Mouse (Mus musculus) lung, embryonic 14.5 days (tissue): ENCODE measurements around the gene Egln1. TPM values are rescaled to one million over a fixed set of nuclear protein-coding genes. Genes with fewer than 3 reads are reported as not detected.

Source experiments
- ATAC-seq: fragments of 200-750 bp; cut with Nextera tagmentation; 2 replicates; pipeline ENCODE4 v1.8.0; 2017; ENCODE audit warnings: mild to moderate bottlenecking, moderate TSS enrichment, moderate library complexity; ENCODE audit not compliant: insufficient read depth
- DNase-seq: peaks from one replicate; pipeline ENCODE4 v3.0.0-alpha.2; 2015
- H3K27ac ChIP-seq: fragments of 300-500 bp; sonication (generic); 2 replicates; pipeline ENCODE4 v1.5.1; 2014; ENCODE audit warnings: low read depth, mild to moderate bottlenecking, moderate library complexity
- H3K27me3 ChIP-seq: fragments of 300-500 bp; sonication (generic); 2 replicates; pipeline ENCODE4 v1.6.1; 2014; ENCODE audit warnings: low read length, control low read depth; ENCODE audit not compliant: insufficient read depth
- H3K36me3 ChIP-seq: fragments of 300-500 bp; sonication (generic); 2 replicates; pipeline ENCODE4 v1.6.1; 2014; ENCODE audit warnings: control low read depth; ENCODE audit not compliant: insufficient read depth
- H3K4me1 ChIP-seq: fragments of 300-500 bp; sonication (generic); 2 replicates; pipeline ENCODE4 v1.6.1; 2014; ENCODE audit warnings: antibody characterized with exemption, control low read depth; ENCODE audit not compliant: insufficient read depth
- H3K4me2 ChIP-seq: fragments of 300-500 bp; sonication (generic); 2 replicates; pipeline ENCODE4 v1.6.1; 2014; ENCODE audit warnings: mild to moderate bottlenecking
- H3K4me3 ChIP-seq: fragments of 300-500 bp; sonication (generic); 2 replicates; pipeline ENCODE4 v1.5.1; 2014; ENCODE audit warnings: low read depth, low read length
- H3K9ac ChIP-seq: fragments of 300-500 bp; sonication (generic); 2 replicates; pipeline ENCODE4 v1.6.1; 2014
- H3K9me3 ChIP-seq: fragments of 300-500 bp; sonication (generic); 2 replicates; pipeline ENCODE4 v1.6.1; 2016; ENCODE audit warnings: low read depth, low read length, control low read depth
- CTCF ChIP-seq: IDR thresholded peaks from 2 replicates; pipeline ENCODE4 v1.5.1; 2016; ENCODE audit warnings: antibody characterized with exemption, low read depth
- WGBS: fragments of 180-500 bp; shearing (Covaris S2); extraction: QIAGEN DNeasy Blood & Tissue Kit; methylation state at CpG from one replicate; pipeline ENCODE4 v1.1.7; 2014; 5-methylcytosine and 5-hydroxymethylcytosine counted together
- polyA plus RNA-seq: library from polyadenylated mRNA; unstranded; fragments of >200 nt; fragmentation: Nextera tagmentation; extraction: Ambion mirVana; gene quantifications from 2 replicates; pipeline ENCODE4 v1.2.1, GENCODE M21; 2014

Egln1 gene
- polyA plus RNA-seq, 1 experiment from 2014 or later, result 14.4 TPM

DNA sequence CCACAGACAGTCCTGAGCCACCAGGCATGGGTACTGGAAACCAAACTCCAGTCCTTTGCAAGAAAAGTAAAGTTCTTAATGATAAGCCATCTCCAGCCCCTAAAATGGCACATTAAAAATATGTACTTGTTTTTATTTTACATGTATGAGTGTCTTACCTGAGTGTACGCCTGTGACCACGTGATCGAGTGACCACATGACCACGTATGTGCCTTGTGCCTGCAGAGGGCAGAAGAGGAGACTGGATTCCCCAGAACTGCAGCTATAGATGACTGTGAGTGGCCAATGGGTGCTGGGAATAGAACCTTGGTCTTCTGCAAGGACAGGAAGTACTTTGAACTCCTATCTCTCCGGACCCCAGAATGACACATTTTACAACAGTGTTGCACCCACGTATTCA, 27.1 kb upstream of the Egln1 start:
- 89% methylated on average over 6 of the region's 6 CpGs for WGBS
- no peak for TF ChIP-seq CTCF
- ATAC-seq (no peak), DNase-seq (no peak)
- Histone ChIP-seq H3K27me3 (no peaks in the 10 kb centered on the region), H3K4me1 (no peaks in the 10 kb centered on the region), H3K9me3 (0 out of 2 replicates have a peak, but pooled peaks cover 4% of the 10 kb centered on the region), H3K4me3 (no peak overlapping the region), H3K9ac (no peak overlapping the region), H3K27ac (no peak overlapping the region), H3K36me3 (no peaks in the 10 kb centered on the region), H3K4me2 (no peak overlapping the region)

DNA sequence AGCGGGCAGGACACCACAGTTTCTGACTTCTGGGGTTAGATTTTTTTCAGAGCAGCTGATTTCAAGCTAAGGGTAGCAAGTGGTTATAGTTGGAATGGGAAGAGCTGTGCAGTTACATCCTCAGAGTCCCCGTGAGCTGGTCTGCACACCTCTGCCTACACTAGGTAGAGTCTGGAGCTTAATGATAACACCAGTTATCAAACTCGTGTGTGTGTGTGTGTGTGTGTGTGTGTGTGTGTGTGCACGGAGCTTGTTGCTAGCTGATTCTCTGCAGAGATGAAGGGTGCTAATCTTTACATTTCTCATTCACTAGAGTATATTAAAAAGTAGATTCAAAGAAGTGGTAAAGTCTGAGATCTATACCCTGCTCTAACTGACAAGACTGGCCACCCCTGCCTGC, 25.1 kb upstream of the Egln1 start:
- WGBS, result 56% methylated on average over 4 of the region's 4 CpGs
- ATAC-seq, result no peak
- no peak for TF ChIP-seq CTCF
- Histone ChIP-seq H3K27me3 (no peaks in the 10 kb centered on the region), H3K4me3 (no peak overlapping the region), H3K4me1 (no peaks in the 10 kb centered on the region), H3K4me2 (no peak overlapping the region), H3K27ac (no peak overlapping the region), H3K9ac (no peak overlapping the region), H3K9me3 (0 out of 2 replicates have a peak, but pooled peaks cover 4% of the 10 kb centered on the region), H3K36me3 (no peaks in the 10 kb centered on the region)
- DNase-seq, result no peak

DNA sequence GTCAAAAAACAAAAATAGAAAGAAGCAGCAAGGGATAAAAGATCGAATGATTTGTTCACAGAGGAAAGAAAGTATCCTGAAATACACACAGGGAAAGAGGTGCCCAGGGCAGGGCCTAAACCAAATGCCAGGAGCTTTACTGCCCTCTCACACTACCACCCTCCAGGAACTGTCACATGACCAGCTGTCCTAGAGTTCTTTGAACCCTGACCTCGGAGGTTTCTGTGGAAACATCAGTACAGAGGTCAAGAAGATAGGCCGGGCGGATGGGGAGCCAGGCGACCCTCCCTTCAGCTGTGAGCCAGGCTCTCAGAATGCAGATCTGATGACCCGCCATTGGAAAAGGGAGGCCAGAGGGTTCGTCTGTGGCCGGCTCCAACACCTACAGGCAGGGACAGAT, 24.1 kb upstream of the Egln1 start:
- TF ChIP-seq CTCF, result no peak
- no peaks in the 10 kb centered on the region for H3K27me3 ChIP-seq
- no peaks in the 10 kb centered on the region for H3K36me3 ChIP-seq
- no peaks in the 10 kb centered on the region for H3K4me1 ChIP-seq
- H3K9me3 ChIP-seq, result 0 out of 2 replicates have a peak, but pooled peaks cover 4% of the 10 kb centered on the region
- 66% methylated on average over 8 of the region's 8 CpGs for WGBS
- H3K27ac ChIP-seq, result no peak overlapping the region
- ATAC-seq, result no peak
- H3K9ac ChIP-seq, result no peak overlapping the region
- H3K4me3 ChIP-seq, result no peak overlapping the region
- H3K4me2 ChIP-seq, result no peak overlapping the region
- DNase-seq, result no peak

DNA sequence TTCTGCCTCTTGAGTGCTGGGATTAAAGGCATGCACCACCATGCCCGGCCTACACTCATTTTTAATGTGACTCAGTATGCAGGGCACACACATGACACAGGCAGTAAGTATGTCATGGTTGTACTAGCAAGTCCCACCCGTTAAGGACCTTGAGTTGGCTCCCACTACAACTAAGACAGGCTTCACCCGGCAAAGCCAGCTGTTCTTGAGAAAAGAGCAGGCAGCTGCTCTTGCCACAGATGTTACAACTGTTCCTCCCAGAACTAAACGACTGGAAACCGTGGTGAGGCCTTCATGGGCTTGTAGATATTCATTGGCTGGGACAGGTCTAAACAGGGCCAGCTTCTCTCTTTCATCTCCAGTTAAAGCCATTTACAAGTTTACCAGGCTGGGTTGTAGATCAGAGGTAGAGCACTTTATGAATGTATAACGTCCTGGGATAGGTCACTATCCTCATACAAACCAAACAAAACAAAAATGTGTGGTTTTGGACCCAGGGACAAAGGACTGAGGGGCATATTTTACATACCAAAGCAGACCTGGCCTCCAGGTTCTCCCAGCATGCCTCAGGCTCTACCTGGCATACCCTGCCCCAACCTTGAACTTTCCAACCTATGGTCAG, 21.3 kb upstream of the Egln1 start:
- H3K9ac ChIP-seq, result no peak overlapping the region
- no peak overlapping the region for H3K27ac ChIP-seq
- no peak for TF ChIP-seq CTCF
- no peaks in the 10 kb centered on the region for H3K36me3 ChIP-seq
- 0 out of 2 replicates have a peak, but pooled peaks cover 4% of the 10 kb centered on the region for H3K9me3 ChIP-seq
- H3K4me1 ChIP-seq, result no peaks in the 10 kb centered on the region
- H3K4me3 ChIP-seq, result no peak overlapping the region
- 60% methylated on average over 6 of the region's 6 CpGs for WGBS
- H3K4me2 ChIP-seq, result no peak overlapping the region
- H3K27me3 ChIP-seq, result no peaks in the 10 kb centered on the region
- DNase-seq (no peak), ATAC-seq (no peak)

DNA sequence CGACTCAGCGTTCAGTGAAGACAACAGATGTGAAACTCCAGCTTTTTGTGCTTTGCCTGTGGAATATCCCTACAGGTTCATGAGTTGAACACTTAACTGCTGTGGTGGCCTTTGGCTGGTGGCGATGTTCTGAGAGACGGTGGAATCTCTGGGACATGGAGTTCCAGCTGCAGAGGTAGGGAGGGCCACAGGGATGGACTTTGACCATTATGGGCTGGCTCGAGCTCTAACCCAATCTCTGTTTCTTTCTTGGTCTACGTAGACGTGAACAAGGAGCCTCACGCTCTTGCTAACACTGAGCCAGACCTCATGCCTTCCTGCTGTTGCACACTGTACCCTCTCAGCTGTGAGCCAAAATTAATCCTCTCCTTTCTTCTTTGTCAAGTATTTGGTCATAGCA, 15.8 kb upstream of the Egln1 start:
- no peak overlapping the region for H3K4me3 ChIP-seq
- TF ChIP-seq CTCF, result no peak
- WGBS, result 89% methylated on average over 8 of the region's 8 CpGs
- H3K36me3 ChIP-seq, result no peaks in the 10 kb centered on the region
- 0 out of 2 replicates have a peak, but pooled peaks cover 4% of the 10 kb centered on the region for H3K4me1 ChIP-seq
- no peaks in the 10 kb centered on the region for H3K9me3 ChIP-seq
- H3K27ac ChIP-seq, result no peak overlapping the region
- H3K4me2 ChIP-seq, result no peak overlapping the region
- DNase-seq (no peak), ATAC-seq (no peak)
- H3K27me3 ChIP-seq, result no peaks in the 10 kb centered on the region
- H3K9ac ChIP-seq, result no peak overlapping the region

DNA sequence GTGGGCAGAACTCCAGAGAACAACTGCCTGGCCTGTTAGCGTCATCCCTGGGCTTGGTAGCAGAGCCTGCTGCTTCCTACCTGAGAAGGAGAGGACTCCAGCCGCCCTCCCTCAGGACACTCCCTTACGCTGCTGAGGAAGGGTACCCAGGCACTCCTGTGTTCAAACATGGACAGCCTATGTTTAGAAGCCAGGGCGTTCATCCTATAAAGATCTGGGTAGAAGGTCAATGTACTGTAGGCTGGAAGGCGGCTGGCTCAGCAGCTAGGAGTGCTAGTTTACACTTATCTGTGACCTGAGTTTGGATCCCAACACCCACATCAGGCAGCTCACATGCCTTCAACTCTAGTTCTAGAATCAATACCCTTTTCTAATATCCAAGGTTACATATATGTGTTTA, 14.1 kb upstream of the Egln1 start:
- no peaks in the 10 kb centered on the region for H3K36me3 ChIP-seq
- H3K4me2 ChIP-seq, result no peak overlapping the region
- TF ChIP-seq CTCF, result no peak
- WGBS, result 93% methylated on average over 5 of the region's 5 CpGs
- no peaks in the 10 kb centered on the region for H3K27me3 ChIP-seq
- ATAC-seq (no peak), DNase-seq (no peak)
- H3K9me3 ChIP-seq, result no peaks in the 10 kb centered on the region
- no peak overlapping the region for H3K4me3 ChIP-seq
- 0 out of 2 replicates have a peak, but pooled peaks cover 4% of the 10 kb centered on the region for H3K4me1 ChIP-seq
- H3K27ac ChIP-seq, result no peak overlapping the region
- H3K9ac ChIP-seq, result no peak overlapping the region

DNA sequence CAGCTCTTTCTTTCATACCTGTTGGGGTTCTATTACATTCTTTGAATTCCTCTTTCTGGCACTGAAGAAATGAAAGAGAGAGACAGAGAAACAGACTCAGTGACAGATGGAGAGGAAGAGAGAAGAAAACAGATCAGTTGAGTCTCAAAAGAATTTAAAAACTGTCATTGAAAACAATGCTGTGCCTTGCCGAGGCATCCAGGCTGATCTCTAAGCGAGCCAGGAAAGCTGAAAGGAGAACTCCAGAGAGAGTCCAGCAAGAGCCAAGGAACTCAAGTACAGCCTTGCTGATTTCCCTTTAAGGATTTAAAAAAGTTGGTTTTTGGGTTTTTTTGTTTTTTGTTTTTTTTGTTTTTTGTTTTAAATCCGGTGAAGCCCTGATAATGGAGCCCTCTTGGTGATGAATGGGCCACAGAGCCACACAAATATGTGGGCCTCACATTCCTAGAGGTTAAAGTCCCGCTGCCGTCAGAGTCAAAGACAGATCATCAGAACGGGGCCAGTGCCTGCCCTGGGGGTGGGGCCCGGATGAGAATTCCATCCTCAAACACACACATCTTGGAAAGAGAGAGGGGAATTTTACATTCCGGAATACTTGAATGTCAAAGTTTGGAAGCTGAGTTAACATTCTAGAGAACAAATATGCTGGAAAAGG, 11.2 kb upstream of the Egln1 start:
- H3K4me2 ChIP-seq, result peak overlapping the region; percentile 21

More for the DNA sequence above, 11.2 kb upstream of the Egln1 start:
- H3K27ac ChIP-seq, result peak overlapping the region; percentile 59
- 7% methylated on average over 8 of the region's 8 CpGs for WGBS
- H3K27me3 ChIP-seq, result no peaks in the 10 kb centered on the region
- 0 out of 2 replicates have a peak, but pooled peaks cover 4% of the 10 kb centered on the region for H3K4me1 ChIP-seq
- H3K9ac ChIP-seq, result no peak overlapping the region
- H3K4me3 ChIP-seq, result no peak overlapping the region
- no peaks in the 10 kb centered on the region for H3K36me3 ChIP-seq
- no peaks in the 10 kb centered on the region for H3K9me3 ChIP-seq
- peak; percentile 64 for ATAC-seq
- DNase-seq, result peak; percentile 63
- TF ChIP-seq CTCF, result no peak
